Mouse (Mus musculus) left cerebral cortex, adult 8-10 months (tissue): ENCODE measurements around the gene Ddx6. TPM values are rescaled to one million over a fixed set of nuclear protein-coding genes. Genes with fewer than 3 reads are reported as not detected.

Source experiments
- DNase-seq, 2 experiments: peaks; one replicate each; pipeline ENCODE4 v3.0.0; 2022; ENCODE audit warnings: low spot score in 2 of 2
- total RNA-seq, 4 experiments: library from RNA; stranded (reverse); gene quantifications; 2 replicates each; pipeline ENCODE4 v1.2.4; 2022

Ddx6 gene
- total RNA-seq, 4 experiments from 2014 or later: 137 to 157 (median 145) TPM

DNA sequence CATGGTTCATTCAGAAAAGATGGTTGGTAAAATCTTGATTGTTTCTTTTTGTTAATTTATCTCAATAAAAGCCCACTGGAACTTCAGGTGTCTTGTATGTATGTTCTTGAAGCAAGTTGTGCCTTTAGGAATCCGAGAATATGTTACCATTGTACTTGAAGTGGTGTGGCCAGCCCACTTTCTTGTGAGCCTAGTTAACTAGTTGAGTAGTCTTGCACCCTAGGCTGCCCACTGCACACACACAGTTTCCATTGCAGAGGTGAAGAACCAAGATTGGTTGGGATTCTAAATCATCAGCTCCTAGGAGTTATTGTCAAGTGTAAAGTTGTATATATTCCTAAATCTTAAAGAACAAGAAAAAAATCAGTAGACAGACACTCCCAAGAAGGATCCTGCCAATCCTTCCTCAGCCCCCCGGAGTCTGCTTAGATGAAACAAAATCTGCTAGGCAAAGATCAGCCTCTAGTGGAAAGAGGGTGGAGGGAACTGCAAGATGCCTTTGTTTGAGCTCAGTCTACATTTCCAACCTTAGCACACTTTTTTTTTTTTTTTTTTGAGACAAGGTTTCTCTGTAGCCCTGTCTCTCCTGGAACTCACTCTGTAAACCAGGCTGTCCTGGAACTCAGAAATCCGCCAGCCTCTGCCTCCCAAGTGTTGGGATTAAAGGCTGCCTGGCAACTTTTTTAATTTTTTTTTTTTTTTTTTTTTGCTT is 36.1 kb downstream of the Ddx6 start:
- no peak for DNase-seq

DNA sequence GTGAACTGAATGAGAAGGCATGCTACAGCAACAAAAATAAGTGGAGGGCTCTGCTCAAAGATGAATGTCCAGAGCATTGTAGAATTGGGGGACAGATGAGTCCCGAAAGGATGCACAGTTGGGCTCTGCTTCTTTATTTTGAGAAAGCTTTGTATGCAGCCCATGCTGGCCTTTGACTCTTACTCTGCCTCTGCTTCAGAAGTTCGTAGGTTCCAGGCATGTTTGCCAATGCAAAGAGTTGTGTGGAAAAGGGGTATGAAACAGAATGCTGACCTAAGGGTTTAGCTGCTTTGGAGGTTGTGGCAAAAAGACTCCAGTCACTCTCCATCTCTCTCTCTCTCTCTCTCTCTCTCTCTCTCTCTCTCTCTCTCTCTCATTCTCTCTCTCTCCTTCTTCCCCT is 36.9 kb downstream of the Ddx6 start:
- no peak for DNase-seq

DNA sequence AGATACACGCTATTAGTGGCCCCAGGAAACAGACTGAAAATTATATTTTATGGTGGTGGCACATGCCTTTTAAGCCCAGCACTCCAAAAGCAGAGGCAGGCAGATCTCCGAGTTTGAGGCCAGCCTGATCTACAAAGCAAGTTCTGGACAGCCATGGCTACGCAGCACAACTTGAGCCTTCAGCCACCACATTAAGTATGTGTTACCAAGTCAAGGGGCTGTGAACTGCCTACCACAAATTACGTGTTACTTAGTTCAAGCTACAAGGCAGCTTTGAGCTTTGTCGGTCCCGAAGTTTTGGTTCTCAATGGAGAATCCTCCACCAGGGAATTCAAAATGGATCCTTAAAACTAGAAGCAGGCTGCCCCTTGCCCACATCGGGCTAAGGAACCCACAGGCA is 38.4 kb downstream of the Ddx6 start:
- DNase-seq: no peak

- DNase-seq: no peak
Measured at GRCm38 (mm10) chr9:44644186-44644585, 39.5 kb downstream of the Ddx6 start.

DNA sequence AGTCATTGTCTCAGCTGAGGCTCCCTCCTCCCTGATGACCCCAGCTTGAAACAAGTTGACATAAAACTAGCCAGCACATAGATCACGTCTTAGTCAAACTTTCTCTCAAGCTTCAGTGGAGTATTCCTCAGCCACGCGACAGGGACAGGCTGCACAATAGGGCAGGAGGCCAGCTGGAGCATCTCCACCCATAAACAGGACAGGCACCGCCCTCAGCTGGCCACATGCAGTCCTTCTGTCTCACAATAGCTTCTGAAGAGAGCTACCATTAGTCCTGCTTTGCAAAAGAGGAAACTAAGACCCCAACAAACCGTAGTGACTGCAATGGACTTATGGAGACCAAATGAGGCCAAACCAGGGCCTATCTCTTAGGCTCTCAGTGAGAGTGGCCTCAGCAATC is 40.8 kb downstream of the Ddx6 start:
- DNase-seq: no peak

GRCm38 (mm10) chr9:44645924-44646323 is 41.2 kb downstream of the Ddx6 start:
- DNase-seq: no peak

DNA sequence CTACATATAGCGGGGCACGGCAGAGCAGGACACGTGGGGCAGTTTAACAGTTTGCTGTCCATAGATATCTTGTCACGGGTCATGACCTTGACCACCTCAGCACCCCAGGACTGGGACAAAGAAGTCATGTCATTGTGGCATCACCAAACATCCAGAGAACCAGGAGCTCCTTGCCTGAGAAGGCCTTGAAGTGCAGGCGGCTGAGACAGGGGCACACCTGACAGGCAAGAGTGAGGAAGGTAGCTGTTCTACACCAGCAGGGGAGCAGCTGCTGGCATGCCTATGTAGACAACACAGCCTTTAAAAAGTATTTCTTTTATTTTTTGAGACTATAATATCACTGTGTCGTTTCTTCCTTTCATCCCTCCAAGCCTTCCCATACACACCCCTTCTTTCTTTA is 41.7 kb downstream of the Ddx6 start:
- DNase-seq: no peak

- DNase-seq: no peak
Measured at GRCm38 (mm10) chr9:44647026-44647425, 42.3 kb downstream of the Ddx6 start.

DNA sequence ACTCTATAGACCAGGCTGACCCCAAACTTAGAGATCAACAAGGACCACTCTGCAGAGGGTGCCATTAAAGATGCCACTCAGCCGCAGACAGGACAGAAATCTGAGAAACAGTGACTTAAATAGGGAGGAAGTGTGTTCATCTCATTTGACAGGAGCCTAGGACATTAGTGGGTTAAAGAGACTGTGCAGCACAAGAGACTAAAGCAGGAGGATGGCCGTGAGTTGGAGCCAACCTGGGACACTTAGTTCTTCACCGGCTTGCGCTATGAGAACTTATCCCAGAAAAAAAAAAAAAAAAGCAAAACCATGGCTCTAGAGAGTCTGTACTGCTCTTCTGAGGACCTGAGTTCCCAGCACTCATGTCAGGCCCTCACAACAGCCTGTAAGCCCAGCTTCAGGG is 43.0 kb downstream of the Ddx6 start:
- DNase-seq: no peak

DNA sequence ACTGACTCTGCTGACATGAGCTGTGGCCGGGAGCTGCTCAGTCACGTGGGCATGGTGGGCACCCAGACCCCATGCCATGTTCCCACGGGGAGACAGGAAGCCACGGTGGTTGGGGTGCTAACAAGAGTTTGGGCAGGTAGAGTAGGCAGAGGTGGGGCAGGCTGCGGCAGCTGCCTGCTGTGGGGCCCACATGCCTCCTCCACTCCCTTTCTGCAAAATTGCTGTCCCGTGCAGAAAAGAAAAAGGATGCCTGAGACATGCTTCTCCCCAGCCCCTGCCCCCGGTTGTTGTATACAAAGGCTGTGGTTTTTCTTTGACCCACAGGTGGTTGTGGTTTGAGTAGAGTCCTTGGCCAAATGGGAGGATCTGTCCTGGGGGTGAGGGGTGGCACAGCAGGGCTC is 44.2 kb downstream of the Ddx6 start:
- DNase-seq: no peak

DNA sequence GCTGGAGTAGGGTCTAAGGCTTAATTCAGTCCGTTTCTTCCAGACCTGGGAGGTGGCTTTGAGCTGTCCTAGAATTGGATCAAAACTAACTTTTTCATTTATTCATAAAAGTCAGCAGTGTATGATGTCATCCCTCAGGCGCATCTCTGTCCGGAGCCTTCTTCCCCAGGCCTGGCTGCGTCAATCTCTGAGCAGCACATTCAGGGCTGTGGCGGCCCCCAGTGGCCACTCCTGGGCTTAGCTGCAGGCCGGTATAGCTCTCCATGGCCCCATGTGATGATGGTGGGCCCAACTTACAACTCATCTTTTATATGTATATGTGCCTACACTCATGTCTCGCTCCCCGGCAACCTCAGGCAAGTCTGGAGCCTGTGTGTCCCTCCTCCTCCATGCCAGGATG is 47.3 kb downstream of the Ddx6 start:
- peak in 1 of 2 experiments; percentile 45 for DNase-seq

GRCm38 (mm10) chr9:44653896-44654295 is 49.2 kb downstream of the Ddx6 start:
- no peak for DNase-seq

- no peak for DNase-seq
Measured at GRCm38 (mm10) chr9:44655098-44656066, 50.7 kb downstream of the Ddx6 start.

- DNase-seq: no peak
Measured at GRCm38 (mm10) chr9:44663706-44664105, 59.0 kb downstream of the Ddx6 start.

DNA sequence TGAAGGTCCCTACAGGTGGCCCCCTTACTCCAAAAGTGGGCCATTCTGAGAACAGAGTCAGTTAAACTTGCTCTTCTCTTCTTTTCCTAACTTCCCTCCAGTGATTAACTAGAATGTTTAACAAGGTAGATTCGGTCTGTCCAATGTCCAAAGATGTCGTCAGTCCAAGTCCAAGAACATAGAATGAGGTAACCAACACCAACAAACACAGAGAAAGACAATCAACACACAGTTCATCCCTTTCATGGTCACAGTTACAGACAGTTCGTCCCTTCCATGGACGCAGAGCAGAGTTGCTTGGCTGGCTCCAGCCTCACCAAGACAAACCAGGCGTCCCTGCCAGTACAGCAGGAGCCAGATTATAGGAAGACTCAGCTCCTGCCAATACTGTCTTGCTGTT is 66.7 kb downstream of the Ddx6 start:
- DNase-seq: no peak

DNA sequence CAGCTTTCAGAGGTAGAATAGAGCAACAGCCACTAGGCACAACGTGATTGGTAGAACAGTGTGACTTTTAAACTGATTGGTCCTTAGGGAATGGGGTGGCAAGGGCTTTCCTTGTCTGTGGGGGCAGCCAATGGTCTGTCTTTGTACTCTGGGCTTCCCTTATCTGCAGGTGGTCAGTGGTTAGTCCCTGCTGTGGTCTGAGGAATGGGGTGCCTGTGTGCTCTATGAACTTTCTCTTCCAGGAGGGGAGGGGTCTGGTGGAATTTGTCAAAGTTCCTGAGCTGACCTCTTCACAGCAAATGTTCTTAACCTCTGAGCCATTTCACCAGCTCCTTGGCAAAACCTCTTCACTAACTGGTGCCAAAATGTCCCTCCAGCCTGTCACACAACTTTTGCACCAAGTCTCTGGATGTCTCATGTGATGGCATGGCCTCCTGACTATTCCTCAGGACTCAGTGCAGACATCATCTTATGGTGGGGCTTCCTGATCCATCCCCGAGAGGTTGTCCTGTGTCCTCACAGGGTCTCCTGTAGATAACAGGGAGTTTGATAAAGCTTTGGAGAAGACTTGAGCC is 67.7 kb downstream of the Ddx6 start:
- no peak for DNase-seq

DNA sequence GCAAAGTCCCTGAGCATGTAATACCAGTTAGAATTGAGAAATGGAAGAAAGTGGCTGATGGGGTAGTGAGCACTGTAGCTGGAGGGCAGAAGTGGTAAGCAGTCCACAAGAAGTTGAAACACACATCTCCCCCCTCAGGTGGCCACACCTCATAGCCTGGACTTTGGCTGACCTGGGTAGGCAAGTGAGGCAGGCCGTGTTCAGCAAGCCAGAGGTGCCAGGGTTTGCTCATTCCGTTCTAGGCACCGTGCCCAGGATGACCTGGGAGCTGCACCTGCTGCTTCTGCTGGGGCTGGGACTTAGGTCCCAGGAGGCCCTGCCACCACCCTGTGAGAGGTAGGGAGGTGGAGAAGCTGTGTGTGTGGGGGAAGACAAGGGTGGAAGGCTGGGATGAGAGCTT is 68.3 kb downstream of the Ddx6 start, which contains the start of gene Treh:
Treh (plus strand) TSS at position 229 of the 400 bp plus-strand sequence.
- no peak for DNase-seq

DNA sequence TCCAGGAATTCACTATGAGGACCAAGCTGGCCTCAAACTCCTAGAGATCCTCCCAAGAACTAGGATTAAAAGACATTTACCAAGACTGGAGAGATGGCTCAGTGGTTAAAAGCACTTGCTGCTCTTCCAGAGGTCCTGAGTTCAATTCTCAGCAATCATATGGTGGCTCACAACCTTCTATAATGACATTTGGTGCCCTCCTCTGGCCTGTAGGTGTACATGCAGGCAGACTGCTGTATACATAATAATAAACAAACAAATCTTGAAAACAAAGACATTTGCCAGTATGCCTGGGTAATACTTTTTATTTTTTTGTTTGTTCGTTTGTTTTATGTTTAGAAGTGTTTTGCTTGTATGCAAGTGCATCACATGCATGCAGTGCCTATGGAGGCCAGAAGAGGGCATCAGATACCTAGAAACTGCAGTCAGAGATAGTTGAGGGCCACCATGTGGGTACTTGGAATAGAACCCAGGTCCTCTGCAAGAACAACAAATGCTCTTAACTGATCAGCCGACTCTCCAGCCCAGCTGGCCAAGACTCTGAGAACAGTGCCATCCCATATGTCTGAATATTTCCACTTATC is 73.7 kb downstream of the Ddx6 start:
- no peak for DNase-seq

GRCm38 (mm10) chr9:44679565-44679964 is 74.9 kb downstream of the Ddx6 start:
- DNase-seq: no peak

- no peak for DNase-seq
Measured at GRCm38 (mm10) chr9:44683046-44683445, 78.4 kb downstream of the Ddx6 start.
